Mouse (Mus musculus) liver, adult 2 months (tissue): Measurements from ENCODE around the gene Ercc6.

Source experiments
- CTCF ChIP-seq: fragments of 200-500 bp; IDR thresholded peaks from 2 replicates; pipeline ENCODE4 v1.5.1; 2011; ENCODE audit warnings: low read depth, low read length, control low read depth
- POLR2A ChIP-seq: fragments of 200-500 bp; IDR thresholded peaks from 2 replicates; pipeline ENCODE4 v1.6.1; 2011; ENCODE audit warnings: low read length, control low read depth; ENCODE audit not compliant: insufficient read depth; ENCODE audit errors: extremely low read depth

- TF ChIP-seq POLR2A (no peak), CTCF (no peak)
These were observed 33.4 kb downstream of the Ercc6 start for GRCm38 (mm10) chr14:32546676-32547075.
